Mouse (Mus musculus): Measurements from ENCODE around the gene Tat. TPM values are rescaled to one million over a fixed set of nuclear protein-coding genes. Genes with fewer than 3 reads are reported as not detected.
A peak's percentile ranks its signal among the peaks of the same experiment; 100 is the strongest.

Tat gene
- polyA plus RNA-seq, 1 experiment: 0.05 TPM

DNA sequence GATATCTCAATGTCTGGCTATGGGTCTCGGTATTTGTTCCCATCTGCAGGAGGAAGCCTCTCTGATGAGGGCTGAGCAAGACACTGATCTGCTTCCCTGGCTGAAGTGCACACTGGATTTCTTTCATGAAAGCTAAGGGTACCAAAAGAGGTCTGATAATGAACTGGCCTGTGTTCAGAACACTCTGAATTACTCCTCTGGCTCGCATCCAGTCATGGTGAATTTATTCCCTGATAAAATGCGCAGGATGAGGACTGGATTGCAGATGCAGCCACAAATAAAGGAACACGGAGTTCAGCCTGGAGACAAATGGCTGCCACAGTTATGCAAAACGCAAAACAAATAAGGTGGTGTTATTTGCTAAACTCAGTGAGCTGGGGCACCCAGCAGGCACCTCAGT, 6.3 kb upstream of the Tat start:
- TF ChIP-seq CTCF (IDR thresholded peaks at IDR 0.05; ENCODE audit: control insufficient read depth, insufficient read depth, insufficient replicate concordance, low read depth, low read length) (no peak), POLR2A (IDR thresholded peaks at IDR 0.05; ENCODE audit: control insufficient read depth, low read depth, low read length) (no peak)
- no peaks in the 10 kb centered on the region for H3K27me3 ChIP-seq (ENCODE audit: control insufficient read depth, insufficient read depth, low read length)
- H3K4me1 ChIP-seq (ENCODE audit: control insufficient read depth, insufficient read depth, low read length): peaks cover 6% of the 10 kb centered on the region
- H3K4me3 ChIP-seq (ENCODE audit: control insufficient read depth, low read depth, low read length): no peak overlapping the region
- H3K27ac ChIP-seq (ENCODE audit: control insufficient read depth, insufficient read depth, low read depth, low read length): peak overlapping the region; percentile 70
- H3K36me3 ChIP-seq (ENCODE audit: control insufficient read depth, insufficient read depth, low read length): no peaks in the 10 kb centered on the region

DNA sequence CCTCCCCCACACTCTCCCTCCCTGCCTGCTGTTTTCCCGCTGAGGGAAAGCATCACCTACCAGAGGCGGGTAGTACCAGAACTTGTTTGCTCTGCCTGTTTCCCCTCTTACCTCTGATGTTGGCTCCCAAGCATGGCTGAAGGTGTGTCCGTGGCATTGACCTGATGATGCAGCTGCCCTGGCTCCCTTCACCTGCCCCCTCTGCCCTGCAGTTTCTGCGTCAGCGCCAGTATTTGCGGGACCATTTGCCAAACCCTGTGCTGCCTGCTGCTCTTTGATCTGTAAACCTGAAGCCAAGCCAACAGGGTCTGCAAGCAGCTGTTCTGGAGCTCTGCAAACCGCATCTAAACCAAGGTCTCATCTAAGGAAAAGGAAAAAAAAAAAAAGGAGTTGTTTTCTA, 3.9 kb upstream of the Tat start:
- H3K36me3 ChIP-seq (ENCODE audit: control insufficient read depth, insufficient read depth, low read length): no peaks in the 10 kb centered on the region
- H3K4me3 ChIP-seq (ENCODE audit: control insufficient read depth, low read depth, low read length): no peak overlapping the region
- H3K27me3 ChIP-seq (ENCODE audit: control insufficient read depth, insufficient read depth, low read length): no peaks in the 10 kb centered on the region
- H3K27ac ChIP-seq (ENCODE audit: control insufficient read depth, insufficient read depth, low read depth, low read length): no peak overlapping the region
- peaks cover 6% of the 10 kb centered on the region for H3K4me1 ChIP-seq (ENCODE audit: control insufficient read depth, insufficient read depth, low read length)
- TF ChIP-seq CTCF (IDR thresholded peaks at IDR 0.05; ENCODE audit: control insufficient read depth, insufficient read depth, insufficient replicate concordance, low read depth, low read length): no peak
- no peak for TF ChIP-seq POLR2A (IDR thresholded peaks at IDR 0.05; ENCODE audit: control insufficient read depth, low read depth, low read length)

DNA sequence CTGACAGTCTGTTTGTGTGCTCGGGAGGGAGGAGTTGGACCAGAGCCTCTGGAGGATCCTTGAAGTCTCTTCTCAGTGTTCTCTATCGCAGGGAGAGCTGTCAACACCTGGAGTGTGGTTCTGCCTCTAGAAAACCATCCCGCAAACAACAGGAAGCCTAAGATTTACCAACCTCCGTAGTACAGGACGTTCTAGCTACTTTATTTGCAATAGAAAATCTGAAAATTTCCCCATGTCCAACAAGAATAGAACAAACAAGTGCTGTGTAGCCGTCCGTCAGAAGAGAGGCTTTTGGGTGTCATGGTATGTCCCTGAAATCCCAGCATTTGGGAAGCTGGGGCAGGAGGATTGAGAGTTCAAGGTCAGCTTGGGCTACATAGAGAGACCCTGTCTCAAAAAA, 2.5 kb upstream of the Tat start:
- H3K36me3 ChIP-seq (ENCODE audit: control insufficient read depth, insufficient read depth, low read length): no peaks in the 10 kb centered on the region
- no peaks in the 10 kb centered on the region for H3K4me1 ChIP-seq (ENCODE audit: control insufficient read depth, insufficient read depth, low read length)
- no peaks in the 10 kb centered on the region for H3K27me3 ChIP-seq (ENCODE audit: control insufficient read depth, insufficient read depth, low read length)
- H3K4me3 ChIP-seq (ENCODE audit: control insufficient read depth, low read depth, low read length): no peak overlapping the region
- no peak overlapping the region for H3K27ac ChIP-seq (ENCODE audit: control insufficient read depth, insufficient read depth, low read depth, low read length)
- no peak for TF ChIP-seq POLR2A (IDR thresholded peaks at IDR 0.05; ENCODE audit: control insufficient read depth, low read depth, low read length)
- TF ChIP-seq CTCF (IDR thresholded peaks at IDR 0.05; ENCODE audit: control insufficient read depth, insufficient read depth, insufficient replicate concordance, low read depth, low read length): no peak

DNA sequence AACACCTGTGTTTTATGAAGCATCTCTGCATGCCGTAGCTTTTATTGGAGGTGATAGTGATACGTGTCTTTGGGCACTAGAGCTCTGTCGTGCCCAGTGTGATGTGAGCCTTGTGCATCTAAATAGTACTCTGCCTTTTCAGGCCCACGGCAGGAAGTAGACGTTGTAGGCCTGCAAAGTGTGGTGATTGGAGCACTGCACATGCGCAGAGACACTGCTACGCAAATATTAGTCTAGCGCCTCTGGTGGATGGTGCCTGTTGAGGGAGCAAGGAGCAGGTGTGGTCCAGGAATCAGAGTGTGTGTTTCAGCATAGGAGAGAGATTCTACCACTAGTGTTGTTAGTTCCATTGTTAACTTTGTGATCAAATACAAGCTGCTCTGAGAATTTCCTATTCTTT, 1.1 kb upstream of the Tat start:
- no peaks in the 10 kb centered on the region for H3K4me1 ChIP-seq (ENCODE audit: control insufficient read depth, insufficient read depth, low read length)
- H3K27ac ChIP-seq (ENCODE audit: control insufficient read depth, insufficient read depth, low read depth, low read length): no peak overlapping the region
- H3K4me3 ChIP-seq (ENCODE audit: control insufficient read depth, low read depth, low read length): no peak overlapping the region
- TF ChIP-seq POLR2A (IDR thresholded peaks at IDR 0.05; ENCODE audit: control insufficient read depth, low read depth, low read length) (no peak), CTCF (IDR thresholded peaks at IDR 0.05; ENCODE audit: control insufficient read depth, insufficient read depth, insufficient replicate concordance, low read depth, low read length) (peak; percentile 13; the same call in 1 of the 2 replicates)
- H3K36me3 ChIP-seq (ENCODE audit: control insufficient read depth, insufficient read depth, low read length): no peaks in the 10 kb centered on the region
- H3K27me3 ChIP-seq (ENCODE audit: control insufficient read depth, insufficient read depth, low read length): no peaks in the 10 kb centered on the region

DNA sequence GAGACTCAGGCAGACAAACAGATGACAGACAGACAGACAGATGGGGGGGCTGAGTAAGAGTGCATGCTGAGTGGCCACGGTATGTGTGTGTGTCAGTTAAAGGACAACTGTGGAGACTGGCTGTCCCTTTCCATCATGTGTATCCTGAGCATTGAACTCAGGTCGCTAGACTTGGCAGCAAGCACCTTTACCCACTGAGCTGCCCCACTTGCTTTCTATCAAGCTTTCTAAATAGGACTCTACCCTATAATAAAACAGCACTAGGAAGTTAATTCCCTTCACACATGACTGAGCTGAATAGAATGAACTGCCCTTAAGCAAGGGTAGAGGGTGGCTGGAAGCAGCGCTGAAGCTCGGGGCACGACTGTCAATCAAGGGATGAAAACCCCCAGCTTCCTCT, 1.9 kb downstream of the Tat start:
- H3K27ac ChIP-seq (ENCODE audit: control insufficient read depth, insufficient read depth, low read depth, low read length): no peak overlapping the region
- no peaks in the 10 kb centered on the region for H3K27me3 ChIP-seq (ENCODE audit: control insufficient read depth, insufficient read depth, low read length)
- TF ChIP-seq POLR2A (IDR thresholded peaks at IDR 0.05; ENCODE audit: control insufficient read depth, low read depth, low read length) (no peak), CTCF (IDR thresholded peaks at IDR 0.05; ENCODE audit: control insufficient read depth, insufficient read depth, insufficient replicate concordance, low read depth, low read length) (no peak)
- H3K4me3 ChIP-seq (ENCODE audit: control insufficient read depth, low read depth, low read length): no peak overlapping the region
- no peaks in the 10 kb centered on the region for H3K4me1 ChIP-seq (ENCODE audit: control insufficient read depth, insufficient read depth, low read length)
- H3K36me3 ChIP-seq (ENCODE audit: control insufficient read depth, insufficient read depth, low read length): no peaks in the 10 kb centered on the region

DNA sequence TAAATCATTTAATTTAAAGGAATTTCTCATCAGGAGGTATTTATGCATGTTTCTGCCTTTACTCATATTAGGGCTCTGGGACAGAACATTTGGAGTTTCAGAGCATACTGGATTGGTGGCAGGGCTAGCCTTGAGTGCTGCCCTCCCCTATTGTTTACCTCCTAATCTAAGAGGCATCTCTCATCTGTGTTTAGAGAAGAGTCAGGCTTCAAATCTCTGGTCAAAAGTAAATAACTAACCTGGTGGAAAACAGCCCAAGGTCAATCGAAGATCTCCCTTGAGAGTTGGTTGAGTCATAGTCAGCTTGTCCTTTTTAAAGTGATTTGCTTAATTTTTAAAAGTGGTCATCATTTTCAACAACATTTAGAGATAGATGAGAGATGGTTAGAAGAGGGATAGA, 2.7 kb downstream of the Tat start:
- no peaks in the 10 kb centered on the region for H3K36me3 ChIP-seq (ENCODE audit: control insufficient read depth, insufficient read depth, low read length)
- H3K4me1 ChIP-seq (ENCODE audit: control insufficient read depth, insufficient read depth, low read length): no peaks in the 10 kb centered on the region
- no peak overlapping the region for H3K27ac ChIP-seq (ENCODE audit: control insufficient read depth, insufficient read depth, low read depth, low read length)
- H3K4me3 ChIP-seq (ENCODE audit: control insufficient read depth, low read depth, low read length): no peak overlapping the region
- H3K27me3 ChIP-seq (ENCODE audit: control insufficient read depth, insufficient read depth, low read length): no peaks in the 10 kb centered on the region
- no peak for TF ChIP-seq CTCF (IDR thresholded peaks at IDR 0.05; ENCODE audit: control insufficient read depth, insufficient read depth, insufficient replicate concordance, low read depth, low read length)
- TF ChIP-seq POLR2A (IDR thresholded peaks at IDR 0.05; ENCODE audit: control insufficient read depth, low read depth, low read length): no peak

DNA sequence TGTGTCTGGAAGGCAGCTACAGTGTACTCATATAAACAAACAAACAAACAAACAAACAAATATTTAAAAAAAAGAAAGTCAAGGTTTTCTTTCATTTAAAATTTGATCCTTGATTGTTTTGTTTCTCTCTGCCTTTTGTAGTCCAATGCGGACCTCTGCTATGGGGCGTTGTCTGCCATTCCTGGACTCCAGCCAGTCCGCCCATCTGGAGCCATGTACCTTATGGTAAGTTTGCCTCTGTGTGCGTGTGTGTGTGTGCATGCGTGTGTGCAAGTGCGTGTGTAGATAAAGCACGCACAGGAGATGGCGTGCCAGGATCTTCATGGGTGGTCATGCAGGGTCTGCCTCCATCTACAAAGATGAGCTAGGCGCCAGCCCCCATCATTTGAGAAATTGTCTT, 7.1 kb downstream of the Tat start:
- TF ChIP-seq POLR2A (IDR thresholded peaks at IDR 0.05; ENCODE audit: control insufficient read depth, low read depth, low read length) (no peak), CTCF (IDR thresholded peaks at IDR 0.05; ENCODE audit: control insufficient read depth, insufficient read depth, insufficient replicate concordance, low read depth, low read length) (no peak)

DNA sequence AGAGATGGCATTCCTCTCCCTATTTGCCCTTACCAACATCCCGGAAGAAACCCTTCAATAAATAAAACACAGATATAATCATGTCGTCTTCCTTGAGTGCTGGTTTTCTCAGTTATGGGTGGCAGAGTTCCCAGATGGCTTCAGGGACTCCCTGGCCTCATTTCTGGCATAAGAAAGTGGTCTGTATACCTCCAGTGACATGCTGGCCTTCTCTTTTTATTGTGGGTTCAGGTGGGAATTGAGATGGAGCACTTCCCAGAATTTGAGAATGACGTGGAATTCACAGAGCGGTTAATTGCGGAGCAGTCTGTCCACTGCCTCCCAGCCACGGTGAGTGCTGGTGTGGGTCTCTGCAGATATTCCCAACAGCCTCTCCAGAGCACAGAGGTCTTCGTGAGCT, 7.8 kb downstream of the Tat start:
- H3K4me3 ChIP-seq (ENCODE audit: control insufficient read depth, low read depth, low read length): no peak overlapping the region
- TF ChIP-seq POLR2A (IDR thresholded peaks at IDR 0.05; ENCODE audit: control insufficient read depth, low read depth, low read length) (no peak), CTCF (IDR thresholded peaks at IDR 0.05; ENCODE audit: control insufficient read depth, insufficient read depth, insufficient replicate concordance, low read depth, low read length) (no peak)
- no peaks in the 10 kb centered on the region for H3K36me3 ChIP-seq (ENCODE audit: control insufficient read depth, insufficient read depth, low read length)
- H3K27ac ChIP-seq (ENCODE audit: control insufficient read depth, insufficient read depth, low read depth, low read length): no peak overlapping the region
- H3K4me1 ChIP-seq (ENCODE audit: control insufficient read depth, insufficient read depth, low read length): peaks cover 10% of the 10 kb centered on the region
- no peaks in the 10 kb centered on the region for H3K27me3 ChIP-seq (ENCODE audit: control insufficient read depth, insufficient read depth, low read length)

More for the DNA sequence above, 7.1 kb downstream of the Tat start:
- no peak overlapping the region for H3K27ac ChIP-seq (ENCODE audit: control insufficient read depth, insufficient read depth, low read depth, low read length)
- H3K4me3 ChIP-seq (ENCODE audit: control insufficient read depth, low read depth, low read length): no peak overlapping the region
- no peaks in the 10 kb centered on the region for H3K27me3 ChIP-seq (ENCODE audit: control insufficient read depth, insufficient read depth, low read length)
- no peaks in the 10 kb centered on the region for H3K36me3 ChIP-seq (ENCODE audit: control insufficient read depth, insufficient read depth, low read length)
- H3K4me1 ChIP-seq (ENCODE audit: control insufficient read depth, insufficient read depth, low read length): peaks cover 10% of the 10 kb centered on the region

Data from testis, adult 2 months (tissue).